25 mouse cellular contexts compared by ENCODE assay signal in the genomic region with DNA sequence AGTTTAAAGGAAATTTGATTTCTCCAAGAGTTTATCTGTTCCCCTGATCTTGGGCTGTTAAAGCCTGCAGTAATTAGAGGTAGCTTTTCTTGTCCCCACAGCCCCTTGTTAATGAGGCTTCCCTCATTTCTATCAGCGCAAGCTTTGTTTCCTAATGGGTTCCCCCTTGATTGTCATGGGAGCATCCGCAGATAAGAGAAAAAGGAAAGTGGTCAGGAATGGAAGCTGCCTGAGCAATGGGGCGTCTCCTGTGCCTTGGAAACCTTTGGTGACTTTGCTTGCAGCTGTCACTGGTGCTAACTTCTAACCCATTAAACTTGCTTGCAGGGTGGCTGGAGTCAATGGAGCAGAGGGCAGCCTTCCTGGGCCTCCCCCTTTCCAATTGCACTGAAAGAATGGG.
DNase-seq lines count a peak whose midpoint lies in the region.
"Had no signal": no experiment of that assay in that cellular context is flagged by ENCODE, and none has a peak within 500 bp of the region (broad histone marks: within the 10 kb centered on the region; RNA-seq: fewer than 3 reads in every experiment).

No protein-coding gene starts in this region.

- peak; percentile 33 for DNase-seq in heart, embryonic 10.5 days (ENCODE audit: low spot score)
- no peak for DNase-seq in heart, adult 9 months (ENCODE audit: low spot score in 2 of 2)
- DNase-seq in embryo, embryonic 10 days (ENCODE audit: low spot score): peak; percentile 41
- DNase-seq in embryo, embryonic 9.5 days (ENCODE audit: extremely low spot score): peak; percentile 34
- DNase-seq in left cerebral cortex, postnatal 10 days (ENCODE audit: extremely low spot score in 1 of 2, low spot score in 2 of 2): no peak
- DNase-seq in layer of hippocampus, adult 18-20 months (ENCODE audit: low spot score in 2 of 2): no peak
- DNase-seq: adrenal gland, adult 2 months; adrenal gland, postnatal 14 days; cerebellum, adult 11 months; cerebellum, adult 2 months; cerebellum, postnatal 10 days; cerebellum, postnatal 36 days; gastrocnemius, adult 2 months; gastrocnemius, postnatal 14 days; heart, adult 11 months; heart, postnatal 14 days; heart, postnatal 4 days had no signal

- H3K36me3 ChIP-seq in heart, embryonic 10.5 days: no peaks in the 10 kb centered on the region
- H3K36me3 ChIP-seq: forebrain, embryonic 10.5 days; G1E; heart, embryonic 13.5 days had no signal

- no peak overlapping the region for H3K4me3 ChIP-seq in heart, embryonic 10.5 days
- H3K4me3 ChIP-seq: forebrain, embryonic 10.5 days; forebrain, embryonic 13.5 days; gastrocnemius, adult 2 months; heart, embryonic 13.5 days had no signal

- H3K27me3 ChIP-seq in heart, embryonic 10.5 days (ENCODE audit: insufficient read depth, poor library complexity, severe bottlenecking): no peaks in the 10 kb centered on the region
- H3K27me3 ChIP-seq: CH12.LX; forebrain, embryonic 13.5 days; heart, embryonic 13.5 days; Patski had no signal

- H3K27ac ChIP-seq in heart, embryonic 10.5 days: no peak overlapping the region
- H3K27ac ChIP-seq: forebrain, embryonic 10.5 days; forebrain, embryonic 13.5 days; gastrocnemius, adult 2 months; heart, embryonic 13.5 days; hindbrain, embryonic 14.5 days; hindbrain, postnatal 0 days had no signal

- H3K4me1 ChIP-seq in heart, embryonic 10.5 days: no peaks in the 10 kb centered on the region
- H3K4me1 ChIP-seq: forebrain, embryonic 13.5 days; heart, embryonic 13.5 days had no signal

- intact Hi-C loops in left cerebral cortex, postnatal 10 days (cut with DNase I): no loop called here

- no peaks in the 10 kb centered on the region for H3K9me3 ChIP-seq in heart, embryonic 10.5 days
- H3K9me3 ChIP-seq: forebrain, embryonic 10.5 days; forebrain, embryonic 13.5 days; G1E; heart, embryonic 13.5 days had no signal

- 24% methylated on average over 3 of the region's 3 CpGs for WGBS in heart, embryonic 10.5 days

Comparison
In these comparisons a context has a peak if more than half of its experiments do, and no peak if none do; other contexts are left out.
1. DNase-seq: peak in heart, embryonic 10.5 days (single experiment), embryo, embryonic 10 days (single experiment) and embryo, embryonic 9.5 days (single experiment); none in heart, adult 9 months (0 of 2), left cerebral cortex, postnatal 10 days (0 of 2) and layer of hippocampus, adult 18-20 months (0 of 2).